Mouse (Mus musculus) heart, adult 11 months (tissue): ENCODE measurements at regions not wholly inside any gene's neighbourhood (a gene's known extent, or its start where the extent isn't known, plus 50 kb on each side); places are given as distances from the start of the nearest gene placed in this dataset.

Experiments used
- DNase-seq: peaks from one replicate; pipeline ENCODE4 v3.0.0; 2022

- DNase-seq: no peak
Measured at GRCm38 (mm10) chr3:112985094-112985636, 273.5 kb downstream of the Amy2a5 start.

DNA sequence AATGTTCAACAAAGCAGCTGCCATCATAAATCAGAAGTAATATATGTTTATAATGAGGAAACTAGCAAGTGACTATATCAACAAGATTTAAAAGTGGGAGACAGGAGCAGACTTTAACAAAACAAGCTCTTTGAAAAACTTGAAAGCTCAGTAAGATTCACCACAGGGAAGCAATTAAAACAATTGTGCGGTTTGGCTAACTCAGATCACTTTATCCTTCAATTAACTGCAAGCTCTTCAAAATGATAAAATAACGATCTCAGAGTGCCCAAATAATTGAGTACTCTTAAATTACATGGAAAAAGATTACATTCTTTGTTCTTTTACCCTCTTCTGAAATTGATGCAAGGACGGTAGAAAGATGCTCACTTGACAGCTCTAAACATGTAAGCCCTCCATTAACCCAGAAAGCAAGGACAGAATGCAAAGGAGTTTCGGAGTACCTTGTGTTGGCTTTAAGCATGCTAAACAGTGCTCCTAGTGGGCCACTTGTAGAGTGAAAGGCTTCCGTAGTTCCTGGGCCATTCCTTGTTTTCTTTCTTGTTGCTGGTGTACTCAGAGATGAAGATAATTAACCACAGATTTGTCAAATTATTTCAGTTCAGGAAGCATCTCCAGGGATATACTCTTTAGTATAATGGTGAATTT, 305.1 kb downstream of the Amy2a5 start:
- DNase-seq: no peak

- DNase-seq: peak; percentile 31
Measured at GRCm38 (mm10) chr3:112952227-112952626, 306.4 kb downstream of the Amy2a5 start.

- DNase-seq: no peak
Measured at GRCm38 (mm10) chr3:112942036-112942626, 316.5 kb downstream of the Amy2a5 start.
